Mouse (Mus musculus): ENCODE results near the gene Ak5. TPM values are rescaled to one million over a fixed set of nuclear protein-coding genes. Genes with fewer than 3 reads are reported as not detected.
"Not testable (repeated sequence)": the region's sequence is repeated elsewhere in the genome, so short reads cannot be mapped to it uniquely, and the experiment has no call there.

The Ak5 gene
- total RNA-seq, 2 experiments from 2014 or later, result 247 to 253 TPM

DNA sequence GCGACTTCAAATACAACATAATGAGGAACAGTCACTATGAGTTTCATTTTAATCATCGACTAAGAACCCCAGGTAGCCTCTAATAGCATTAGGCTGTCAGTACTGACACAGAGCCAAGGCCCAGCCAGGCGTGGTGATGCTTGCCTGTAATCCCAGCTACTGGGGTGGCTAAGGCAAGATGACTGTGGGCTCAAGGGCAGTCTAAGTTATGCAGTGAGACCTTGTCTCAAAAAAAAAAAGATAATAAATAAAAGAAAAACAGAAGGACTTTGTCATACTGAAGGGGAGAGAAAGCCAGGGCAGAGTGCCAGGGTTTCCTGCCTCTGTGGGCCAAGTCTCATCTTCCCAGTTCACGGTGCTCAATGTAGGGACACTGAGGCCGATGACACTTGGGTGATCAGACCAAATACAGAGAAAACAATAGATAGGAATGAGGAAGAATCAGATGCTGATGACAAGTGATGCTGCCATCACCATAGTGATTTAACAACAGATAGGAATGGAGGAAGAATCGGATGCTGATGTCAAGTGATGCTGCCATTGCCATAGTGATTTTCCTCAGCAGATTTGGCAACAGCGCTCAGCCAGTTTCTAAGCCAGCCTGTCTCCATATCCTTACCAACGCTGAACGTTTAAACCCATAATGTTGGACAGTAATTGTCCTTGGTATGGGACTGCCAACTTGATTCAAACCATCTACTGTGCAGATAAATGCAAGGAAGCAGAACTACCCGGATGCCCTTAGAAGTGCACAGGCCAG, 42.9 kb downstream of the Ak5 start:
- peak; percentile 52 to 63 for DNase-seq (ENCODE audit: low spot score in 2 of 2)

DNA sequence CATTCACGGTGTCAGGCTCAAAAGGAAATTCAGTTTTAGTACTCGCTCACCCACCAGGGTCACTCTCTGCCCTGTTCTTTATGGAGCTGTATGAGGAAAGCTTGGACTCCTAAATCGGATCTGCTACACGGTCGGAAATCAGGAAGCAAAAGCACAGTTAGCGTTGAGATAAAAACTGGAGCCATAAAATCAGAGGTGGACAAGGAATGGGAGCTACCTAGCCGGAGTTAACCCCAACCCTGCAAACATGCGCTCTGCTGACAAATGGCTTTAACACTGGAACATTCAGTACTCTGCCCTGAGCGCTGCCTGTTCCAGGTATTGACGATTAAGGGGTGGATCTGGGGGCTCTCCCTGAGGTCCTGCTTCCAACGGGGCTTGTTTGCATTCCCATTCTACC, 47.6 kb downstream of the Ak5 start:
- DNase-seq (ENCODE audit: low spot score in 2 of 2), result no peak

DNA sequence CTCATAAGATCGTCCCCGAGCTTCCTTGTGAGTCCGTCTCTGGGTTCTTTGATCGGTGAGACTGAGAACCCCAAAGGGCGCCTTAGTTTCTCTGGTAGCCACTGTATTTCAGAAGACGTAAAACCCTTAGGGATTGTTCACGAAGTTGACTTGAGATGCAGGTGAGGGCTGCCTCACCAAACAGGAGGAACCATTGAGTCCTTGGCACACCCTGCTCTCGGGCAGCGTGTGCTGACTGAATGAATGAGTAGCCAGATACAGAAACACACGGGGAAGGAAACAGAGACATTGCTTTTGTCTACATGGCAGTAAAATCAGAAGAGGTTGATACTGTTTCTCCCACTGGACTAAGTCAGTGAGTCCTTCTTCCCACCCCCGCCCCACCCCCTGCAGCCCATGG, 48.1 kb downstream of the Ak5 start:
- DNase-seq (ENCODE audit: low spot score in 2 of 2), result no peak

DNA sequence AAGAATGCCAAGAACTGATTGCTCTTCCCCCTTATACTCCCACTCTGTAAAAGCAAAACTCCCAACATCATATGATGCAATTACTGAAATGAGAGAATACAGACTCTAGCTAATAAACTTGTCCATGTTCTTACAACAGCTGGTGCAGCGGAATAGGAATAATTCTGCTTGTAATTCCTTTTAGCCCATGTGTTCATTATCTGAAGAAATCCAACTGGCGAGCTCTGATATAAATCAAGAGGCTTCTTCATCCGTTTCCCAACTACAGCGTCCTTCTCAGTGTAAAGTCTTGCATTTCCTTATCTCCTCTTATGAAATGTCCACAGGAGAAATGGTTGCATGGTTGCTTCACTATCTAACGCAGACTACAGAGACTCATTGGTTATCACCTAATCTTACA, 59.1 kb downstream of the Ak5 start:
- peak in 1 of 2 experiments; percentile 36 for DNase-seq (ENCODE audit: low spot score in 2 of 2)

DNA sequence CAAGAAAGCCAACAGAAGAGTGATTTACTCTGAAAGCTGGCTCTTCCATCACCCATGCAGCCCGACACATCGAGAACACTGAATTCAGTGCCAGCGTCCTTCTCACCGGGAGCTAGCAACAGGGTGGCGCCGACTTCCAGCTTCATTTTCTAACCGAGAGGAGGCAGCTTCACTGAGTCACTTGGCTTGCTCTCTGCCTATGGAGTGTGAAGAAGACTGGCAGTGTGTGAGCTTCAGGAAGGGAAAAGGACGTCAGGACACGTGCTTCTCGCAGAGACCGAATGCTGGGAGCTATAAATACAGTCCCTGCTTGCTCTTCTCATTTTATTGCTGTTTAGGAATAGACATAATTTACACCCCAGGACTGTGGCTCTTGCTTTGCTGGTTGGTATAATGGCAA, 62.3 kb downstream of the Ak5 start:
- DNase-seq (ENCODE audit: low spot score in 2 of 2), result peak; percentile 61 to 72

DNA sequence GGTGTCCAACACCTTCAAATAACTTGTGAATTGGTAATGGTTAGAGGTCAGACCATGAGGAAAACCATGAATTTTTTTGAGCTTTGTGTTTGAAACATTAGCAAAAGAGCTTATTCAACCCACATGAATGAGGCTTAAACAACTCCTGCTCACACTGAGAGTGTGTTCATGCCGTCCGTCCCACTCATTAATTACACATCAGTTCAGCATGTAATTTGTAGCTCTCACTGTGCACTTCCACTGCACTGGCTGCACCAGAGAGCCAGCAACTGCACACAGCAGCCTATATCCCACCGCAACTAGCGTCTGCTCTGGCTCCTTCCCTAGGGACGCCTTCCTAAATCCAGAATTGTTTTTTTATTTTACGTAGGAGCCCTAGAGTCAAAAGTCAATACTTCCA, 68.5 kb downstream of the Ak5 start:
- DNase-seq (ENCODE audit: low spot score in 2 of 2), result no peak

DNA sequence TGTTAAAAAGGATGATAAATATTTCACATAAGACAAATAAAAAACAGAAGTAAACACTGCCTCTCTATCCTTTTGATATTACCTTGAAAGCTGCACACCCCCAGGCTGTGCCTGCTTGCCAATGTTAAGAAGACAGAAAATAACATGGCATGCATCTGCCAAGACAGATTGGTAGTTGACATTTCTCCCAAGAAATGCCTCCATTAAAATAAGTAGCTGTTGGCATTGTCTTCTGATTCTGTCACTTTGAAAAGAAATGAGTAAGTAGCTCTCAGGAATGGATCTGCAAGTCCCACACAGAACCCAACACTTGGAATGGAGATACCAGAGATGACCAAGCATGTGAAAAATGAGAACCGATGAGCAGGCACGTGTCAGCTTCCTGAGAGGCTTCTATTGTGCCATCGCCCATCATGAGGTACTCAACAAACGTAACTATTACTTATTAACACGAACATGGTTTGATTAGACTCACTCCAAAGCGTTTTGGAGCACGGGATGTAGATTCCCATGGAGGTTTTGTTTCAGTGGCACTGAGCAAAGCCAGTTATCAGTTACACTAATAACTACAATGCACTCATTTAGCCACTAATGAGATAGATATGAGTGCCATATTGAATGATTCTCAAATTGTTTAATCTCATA, 71.6 kb downstream of the Ak5 start:
- peak in 1 of 2 experiments; percentile 59 for DNase-seq (ENCODE audit: low spot score in 2 of 2)

DNA sequence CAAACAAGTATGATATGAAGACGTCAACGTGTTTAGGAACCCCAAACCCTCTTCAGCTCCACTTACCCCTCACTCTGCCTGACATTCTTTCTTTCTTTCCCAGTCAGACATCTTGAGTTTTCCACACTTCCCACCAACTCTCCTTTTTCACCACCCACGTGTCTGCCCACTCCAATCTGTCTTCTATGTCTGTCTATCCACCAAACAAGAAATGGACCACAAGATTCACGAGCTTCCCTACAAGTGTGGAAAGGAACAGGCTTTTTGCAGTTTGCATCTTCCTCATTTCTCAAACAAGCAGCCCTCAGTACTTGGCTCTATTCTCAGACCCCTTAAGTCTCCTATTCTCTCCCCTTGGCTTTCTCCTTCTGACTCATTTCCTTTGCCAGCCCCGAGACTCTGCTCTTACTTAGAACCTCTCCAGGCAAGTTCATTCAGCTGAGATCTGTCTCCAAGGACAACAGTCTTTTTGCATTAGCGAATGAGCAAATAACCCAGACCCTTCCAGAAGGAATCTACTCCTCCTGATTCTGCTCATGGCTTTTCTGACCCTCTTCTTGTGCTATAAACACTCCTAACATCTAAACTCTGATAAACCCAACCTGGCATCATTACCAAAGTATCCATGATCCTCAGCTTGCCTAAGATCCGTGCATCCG, 75.3 kb downstream of the Ak5 start:
- DNase-seq (ENCODE audit: low spot score in 2 of 2), result peak; percentile 60 to 75

DNA sequence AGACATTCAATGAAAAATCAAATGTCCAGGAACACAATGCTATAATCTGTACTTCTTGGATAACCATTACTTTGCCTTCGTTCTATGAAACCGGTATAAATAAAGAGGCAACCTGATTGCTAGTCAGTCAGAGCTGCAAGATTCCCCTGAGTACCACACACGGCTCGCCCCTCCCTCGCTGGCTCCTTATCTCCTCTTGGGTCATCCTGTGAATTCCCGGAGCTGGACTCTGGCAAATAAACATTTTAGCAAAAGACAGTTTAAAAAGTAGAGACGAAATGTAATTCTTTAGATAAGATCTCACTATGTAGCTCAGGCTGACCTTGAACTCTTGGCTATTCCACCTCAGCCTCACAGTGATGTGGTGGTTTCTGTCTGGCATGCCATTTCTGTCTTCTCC, 77.7 kb downstream of the Ak5 start:
- DNase-seq (ENCODE audit: low spot score in 2 of 2), result no peak

DNA sequence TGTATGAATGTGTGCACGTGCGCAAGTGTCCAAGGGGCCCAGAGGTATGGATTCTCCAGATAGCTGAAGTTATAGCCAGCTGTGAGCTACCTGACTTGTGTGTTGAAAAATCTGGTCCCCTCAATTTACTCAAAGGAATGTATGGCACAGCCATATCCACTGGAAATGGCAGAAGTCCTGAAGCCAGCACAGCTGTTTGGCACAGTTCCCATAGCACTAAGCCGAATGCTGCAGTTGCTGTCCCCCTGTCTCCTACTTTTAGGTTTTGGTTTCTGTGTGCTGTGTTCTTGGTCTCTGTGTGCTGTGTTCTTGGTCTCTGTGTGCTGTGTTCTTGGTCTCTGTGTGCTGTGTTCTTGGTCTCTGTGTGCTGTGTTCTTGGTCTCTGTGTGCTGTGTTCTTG, 79.1 kb downstream of the Ak5 start:
- not testable (repeated sequence) for DNase-seq (ENCODE audit: low spot score in 2 of 2)

DNA sequence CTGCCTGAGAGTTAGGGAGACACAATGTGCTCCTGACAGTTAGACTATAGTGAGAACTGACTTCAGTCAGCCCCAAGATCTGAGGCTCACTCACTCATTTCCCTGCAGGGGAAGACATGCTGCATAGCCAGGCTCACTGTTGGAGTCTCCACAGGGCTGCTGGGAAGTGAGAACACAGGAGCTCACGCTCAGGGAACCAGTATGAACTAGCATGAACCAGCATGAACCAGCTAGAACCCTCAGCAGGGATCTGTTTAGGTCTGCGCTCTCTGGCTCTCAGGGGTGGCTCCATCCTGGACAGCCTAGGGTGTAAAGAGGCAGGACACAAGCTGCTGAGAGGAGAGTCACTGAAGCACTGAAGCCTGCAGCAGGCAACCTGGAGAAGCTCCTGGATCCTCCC, 81.2 kb downstream of the Ak5 start:
- DNase-seq (ENCODE audit: low spot score in 2 of 2), result no peak

DNA sequence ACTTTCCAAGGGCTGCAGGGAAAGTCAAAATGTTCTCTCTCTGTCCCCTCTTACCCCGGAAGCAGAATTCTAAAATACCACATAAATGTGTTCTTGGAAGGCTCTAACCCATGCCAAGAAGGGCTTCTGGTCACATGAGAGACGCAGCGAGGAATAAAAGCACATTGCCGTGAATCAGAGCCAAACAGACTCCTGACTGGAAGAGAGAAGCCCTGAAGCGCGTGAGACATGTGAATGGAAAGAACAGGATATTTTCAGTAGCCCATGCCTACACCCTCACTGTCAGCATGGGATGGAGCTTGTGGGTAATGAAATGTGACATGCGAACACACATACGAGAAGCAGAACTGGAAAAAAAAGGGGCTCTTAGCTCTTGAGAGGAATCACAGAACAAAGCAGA, 82.0 kb downstream of the Ak5 start:
- DNase-seq (ENCODE audit: low spot score in 2 of 2), result no peak

DNA sequence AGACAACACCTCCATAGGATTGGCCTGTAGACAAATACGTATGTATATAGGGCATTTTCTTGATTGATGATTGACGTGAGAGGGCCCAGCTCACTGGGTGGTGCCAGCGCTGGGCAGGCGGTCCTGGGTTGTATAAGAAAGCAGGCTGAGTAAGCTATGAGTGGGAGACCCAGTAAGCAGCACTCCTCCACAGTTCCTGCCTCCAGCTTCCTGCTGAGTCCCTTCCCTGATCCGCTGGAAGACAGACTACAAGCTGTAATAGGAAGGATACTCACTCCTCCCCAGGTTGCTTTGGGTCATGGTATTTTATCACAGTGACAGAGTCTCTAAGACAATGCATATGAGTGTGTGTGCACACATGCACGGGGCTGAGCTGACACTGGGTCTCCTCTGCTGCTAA, 82.6 kb downstream of the Ak5 start:
- no peak for DNase-seq (ENCODE audit: low spot score in 2 of 2)

DNA sequence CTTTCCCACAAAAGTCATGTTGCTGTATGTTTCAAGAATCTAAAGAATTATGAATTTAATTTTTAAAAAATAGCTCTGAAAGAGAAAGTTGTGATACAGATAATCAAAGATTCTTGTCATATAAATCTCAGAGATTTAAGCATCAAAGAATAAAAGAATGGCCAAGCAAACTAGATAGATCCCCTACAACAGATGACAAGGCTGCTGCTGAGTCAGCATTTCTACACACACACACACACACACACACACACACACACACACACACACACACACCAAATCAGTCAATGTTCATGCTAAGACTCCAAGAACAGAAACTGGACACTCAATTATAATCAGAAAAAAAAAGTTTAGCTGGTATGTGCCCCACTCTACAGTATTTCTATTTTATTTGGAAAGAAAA, 85.1 kb downstream of the Ak5 start:
- DNase-seq (ENCODE audit: low spot score in 2 of 2), result no peak

DNA sequence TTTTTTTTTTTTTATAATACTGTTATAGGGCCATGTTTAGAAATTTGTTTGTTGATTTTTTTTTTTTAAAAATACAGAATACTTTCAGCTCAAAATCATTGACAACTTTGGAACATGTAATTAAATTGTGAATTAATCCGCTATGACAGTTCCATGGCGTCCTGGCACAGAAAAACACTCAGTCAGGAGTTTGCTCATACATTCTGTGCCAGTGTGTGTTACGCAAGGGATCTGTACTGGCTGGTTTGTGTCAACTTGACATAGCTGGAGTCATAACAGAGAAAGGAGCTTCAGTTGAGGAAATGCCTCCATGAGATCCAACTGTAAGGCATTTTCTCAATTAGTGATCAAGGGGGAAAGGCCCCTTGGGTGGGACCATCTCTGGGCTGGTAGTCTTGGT, 86.3 kb downstream of the Ak5 start:
- peak in 1 of 2 experiments; percentile 71 for DNase-seq (ENCODE audit: low spot score in 2 of 2)

DNA sequence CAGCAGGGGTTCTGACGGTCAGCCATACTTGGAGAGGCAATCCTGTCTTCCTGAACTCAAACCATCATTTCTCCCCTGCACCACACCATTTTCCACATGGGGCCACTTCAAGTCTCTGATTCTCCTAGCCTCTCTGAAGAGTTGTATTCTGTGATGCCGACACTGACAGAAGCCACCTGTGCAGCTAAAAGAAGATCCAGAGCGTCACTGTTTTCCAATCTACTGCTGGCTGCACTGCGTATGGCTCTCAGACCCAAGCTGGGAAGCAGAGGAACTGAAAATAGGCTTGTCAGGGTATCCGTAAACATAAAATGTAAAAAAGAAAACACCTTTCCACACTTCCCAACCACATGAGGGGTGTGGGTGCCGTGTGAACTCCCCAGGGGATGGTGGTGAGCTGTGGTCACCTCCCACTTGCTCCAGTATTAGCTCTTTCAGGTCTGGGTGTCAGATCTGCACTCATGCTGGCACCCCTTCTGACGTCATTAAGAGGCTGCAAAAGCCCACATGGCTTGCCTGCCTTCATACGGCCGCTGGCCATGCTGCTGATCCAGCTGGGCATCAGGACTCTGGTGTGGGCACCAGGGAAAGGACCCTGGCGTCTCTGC, 88.1 kb downstream of the Ak5 start:
- no peak for DNase-seq (ENCODE audit: low spot score in 2 of 2)

DNA sequence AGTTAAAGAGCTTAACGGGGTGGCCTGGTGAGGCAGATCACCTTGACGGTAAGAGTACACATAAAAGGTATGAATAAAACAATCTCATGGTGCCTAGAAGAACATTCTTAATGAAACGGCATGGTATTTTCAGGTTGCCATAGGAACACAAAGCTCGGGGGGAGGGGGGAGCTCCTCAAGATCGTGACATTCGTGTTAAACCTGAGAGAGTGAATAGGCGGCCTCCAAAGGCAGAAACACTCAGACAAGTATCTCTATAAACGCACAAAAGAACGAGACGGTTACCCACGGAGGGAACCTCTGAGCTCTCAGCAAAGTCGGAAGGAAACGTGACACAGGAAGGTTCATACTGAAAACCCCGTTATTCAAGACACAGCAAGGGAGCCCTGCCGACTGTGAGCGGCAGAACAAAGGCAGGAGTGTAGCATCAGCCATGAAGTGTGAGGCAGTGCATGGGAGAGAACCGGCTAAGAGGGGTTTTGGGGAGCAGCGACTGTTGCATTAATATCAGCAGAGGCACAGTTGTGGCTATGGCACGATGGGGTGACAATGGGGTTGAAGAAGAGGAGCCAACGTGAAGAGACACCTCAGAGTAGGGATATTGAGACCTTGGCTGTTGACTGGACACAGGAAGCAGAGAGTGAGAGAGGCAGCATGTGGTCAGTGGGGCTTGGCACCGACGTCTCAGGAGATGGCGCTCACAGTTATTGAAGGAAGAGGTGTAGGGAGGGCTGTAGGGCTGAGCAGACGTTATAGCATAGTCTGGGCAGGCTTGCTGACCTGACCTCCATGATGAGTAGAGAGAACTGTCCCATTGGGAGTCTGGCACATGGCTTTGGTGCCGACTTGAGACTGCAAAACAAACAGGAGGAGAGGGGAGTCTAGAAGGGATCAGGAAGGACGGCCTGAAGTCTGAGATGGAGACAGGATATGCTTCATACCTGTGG, 89.6 kb downstream of the Ak5 start:
- DNase-seq (ENCODE audit: low spot score in 2 of 2), result no peak

DNA sequence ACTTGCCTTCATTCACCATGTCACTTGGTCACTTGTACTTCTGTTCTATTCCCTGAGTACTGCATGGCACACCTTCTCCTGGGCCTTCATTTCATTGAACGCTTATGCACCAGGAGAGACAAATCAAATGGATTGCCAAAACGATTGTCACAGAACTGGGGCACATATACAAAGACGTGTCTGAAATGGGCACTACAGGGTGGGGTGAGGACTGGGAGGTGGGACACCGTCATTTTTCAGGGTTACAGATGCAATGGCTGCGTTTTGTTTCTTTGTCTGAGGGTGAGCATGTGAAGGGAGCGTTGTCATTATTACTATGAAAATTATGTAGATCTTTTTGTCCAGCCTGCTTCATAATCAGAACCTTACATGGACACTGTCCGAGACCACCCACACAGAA, 90.4 kb downstream of the Ak5 start:
- no peak for DNase-seq (ENCODE audit: low spot score in 2 of 2)

DNA sequence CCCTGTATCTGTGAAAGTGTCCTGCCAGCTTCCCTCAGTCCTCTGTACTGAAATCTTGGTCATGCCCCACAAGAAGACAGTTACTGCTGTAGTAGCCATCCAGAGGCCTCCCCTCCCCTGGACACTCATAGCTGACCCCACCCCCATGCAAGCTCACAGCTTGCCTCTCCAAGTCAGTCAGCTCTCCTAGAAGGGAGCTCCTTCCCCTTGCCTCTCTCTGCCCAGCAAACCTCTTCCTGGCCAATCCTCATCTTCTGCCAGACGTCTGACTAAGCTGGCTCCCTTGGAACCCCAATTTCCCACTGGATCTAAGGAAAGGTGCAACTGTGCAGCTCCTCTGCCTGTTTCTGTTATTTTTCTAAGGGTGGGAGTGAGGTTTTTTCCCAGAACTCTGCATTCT, 90.9 kb downstream of the Ak5 start:
- no peak for DNase-seq (ENCODE audit: low spot score in 2 of 2)

DNA sequence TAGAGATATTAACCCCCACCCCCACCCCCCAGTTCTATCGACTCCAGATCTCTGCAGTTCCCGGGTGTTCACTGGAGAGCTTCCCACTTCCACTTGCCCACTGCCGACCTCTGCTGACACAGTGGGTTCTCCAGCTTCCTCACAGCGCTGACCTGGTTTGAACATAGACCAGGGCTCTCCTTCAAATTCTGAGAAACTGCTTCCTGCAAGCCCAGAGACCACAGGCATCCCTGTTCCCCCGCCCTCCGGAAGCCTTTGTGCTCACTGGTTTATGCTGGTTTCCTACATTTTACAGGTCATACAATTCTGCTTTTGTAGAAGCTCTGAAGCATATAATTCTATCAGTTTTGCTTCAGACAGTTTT, 98.9 kb downstream of the Ak5 start:
- no peak for DNase-seq (ENCODE audit: low spot score in 2 of 2)
